Mouse (Mus musculus) kidney, adult 2 months (tissue): ENCODE measurements at regions not wholly inside any gene's neighbourhood (a gene's known extent, or its start where the extent isn't known, plus 50 kb on each side); places are given as distances from the start of the nearest gene placed in this dataset.

ENCODE experiments used
- CTCF ChIP-seq: fragments of 200-500 bp; conservative IDR thresholded peaks from 2 replicates; pipeline ENCODE4 v1.5.1; 2011; ENCODE audit warnings: low read depth, mild to moderate bottlenecking, control low read depth, low read length, moderate library complexity, mixed read lengths; ENCODE audit not compliant: insufficient read depth, insufficient read length
- POLR2A ChIP-seq: fragments of 200-500 bp; IDR thresholded peaks from one replicate; pipeline ENCODE4 v1.6.1; 2011; ENCODE audit warnings: low read depth, low read length, control low read depth

DNA sequence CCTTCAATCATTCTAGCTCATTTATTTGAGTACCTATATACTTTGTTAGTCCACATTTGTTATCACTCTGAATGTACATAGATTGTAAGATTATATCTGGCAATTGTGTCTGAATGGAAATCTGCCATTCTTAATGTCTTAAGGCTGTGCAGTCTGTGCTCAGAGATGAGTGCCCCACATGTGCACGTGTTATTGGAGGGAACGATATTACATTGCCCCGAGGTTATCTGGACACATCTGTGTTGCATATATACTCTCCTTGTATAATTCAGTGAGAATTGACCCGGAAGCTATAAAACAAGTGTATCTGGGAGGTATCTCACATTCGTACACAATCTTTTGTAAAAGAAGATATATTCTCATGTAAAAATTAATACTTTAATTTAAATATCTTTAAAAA is 155.4 kb upstream of the Tmeff2 start:
- no peak for TF ChIP-seq CTCF
- TF ChIP-seq POLR2A, result no peak
